Mouse (Mus musculus): ENCODE data around the gene Rcan3. TPM values are rescaled to one million over a fixed set of nuclear protein-coding genes. Genes with fewer than 3 reads are reported as not detected.

Gene Rcan3
- total RNA-seq, 2 experiments from 2014 or later = 9.0 to 13.4 TPM

Small RNA genes within 50 kb of the gene (microRNA-seq; reads per million reads assigned to microRNA genes)
- gene Mir700 = 316 to 406 reads per million in 2 experiments

Other genes starting within 250 kb of the Rcan3 start
- 100 to 1,000 TPM; 253 to 258 TPM for gene Clic4, start 161.0 kb downstream of the Rcan3 start, total RNA-seq (2021)
- 10 to 100 TPM; 45.3 to 60.2 TPM for gene Srrm1, start 80.5 kb downstream of the Rcan3 start, total RNA-seq (2021)
- gene Ncmap, start 35.6 kb downstream of the Rcan3 start, total RNA-seq (2021) = not detected
- gene Stpg1, start 60.9 kb upstream of the Rcan3 start, total RNA-seq (2021) = 1 to 10 TPM in 1 of 2 experiments, not detected in 1; 1.0 TPM
- 10 to 100 TPM; 35.0 to 37.0 TPM for gene Nipal3, start 61.2 kb upstream of the Rcan3 start, total RNA-seq (2021)
- gene Grhl3, start 139.8 kb upstream of the Rcan3 start, total RNA-seq (2021) = not detected